In the genomic region with DNA sequence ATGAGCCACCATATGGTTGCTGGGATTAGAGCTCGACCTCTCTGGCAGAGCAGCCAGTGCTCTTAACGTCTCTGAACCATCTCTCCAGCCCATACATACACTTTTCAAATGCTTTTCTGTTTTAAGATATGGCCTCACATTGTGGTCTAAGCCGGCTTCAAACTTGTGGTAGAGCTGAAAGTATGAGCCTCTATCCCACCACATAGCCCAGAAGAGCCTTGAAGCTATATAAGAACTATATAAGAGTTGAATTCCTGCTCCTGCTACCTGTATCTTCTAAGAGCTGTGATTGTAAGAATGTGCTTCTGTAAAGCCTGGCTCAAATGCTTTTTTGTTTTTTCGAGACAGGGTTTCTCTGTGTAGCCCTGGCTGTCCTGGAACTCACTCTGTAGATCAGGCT, we compare ENCODE assay signal across 20 mouse cellular contexts.
"Had no signal": no experiment of that assay in that cellular context is flagged by ENCODE, and none has a peak within 500 bp of the region (broad histone marks: within the 10 kb centered on the region; RNA-seq: fewer than 3 reads in every experiment).

No protein-coding gene starts in this region.

- H3K9me3 ChIP-seq: limb, embryonic 10.5 days; liver, embryonic 12.5 days; liver, embryonic 15.5 days; lung, embryonic 15.5 days; megakaryocyte, embryonic 14.5 days; midbrain, embryonic 15.5 days; neural tube, embryonic 12.5 days; neural tube, embryonic 15.5 days had no signal

- H3K27me3 ChIP-seq: limb, embryonic 13.5 days; liver, embryonic 12.5 days; liver, embryonic 15.5 days; lung, embryonic 15.5 days; megakaryocyte, embryonic 14.5 days; midbrain, embryonic 12.5 days; midbrain, embryonic 15.5 days; neural tube, embryonic 12.5 days; neural tube, embryonic 15.5 days had no signal

- H3K9ac ChIP-seq: limb, embryonic 13.5 days; liver, embryonic 12.5 days; liver, embryonic 15.5 days; lung, embryonic 15.5 days; midbrain, embryonic 12.5 days; midbrain, embryonic 15.5 days; neural tube, embryonic 12.5 days; neural tube, embryonic 15.5 days had no signal

- H3K4me3 ChIP-seq: layer of hippocampus, adult 2 months; limb, embryonic 10.5 days; limb, embryonic 13.5 days; liver, embryonic 12.5 days; liver, embryonic 15.5 days; lung, embryonic 15.5 days; megakaryocyte, embryonic 14.5 days; midbrain, embryonic 12.5 days; midbrain, embryonic 15.5 days; neural tube, embryonic 12.5 days; neural tube, embryonic 15.5 days had no signal

- H3K4me2 ChIP-seq: limb, embryonic 13.5 days; liver, embryonic 12.5 days; liver, embryonic 15.5 days; lung, embryonic 15.5 days; midbrain, embryonic 12.5 days; midbrain, embryonic 15.5 days; neural tube, embryonic 12.5 days; neural tube, embryonic 15.5 days had no signal

- H3K4me1 ChIP-seq: limb, embryonic 10.5 days; limb, embryonic 13.5 days; liver, embryonic 12.5 days; liver, embryonic 15.5 days; lung, embryonic 15.5 days; megakaryocyte, embryonic 14.5 days; midbrain, embryonic 12.5 days; midbrain, embryonic 15.5 days; neural tube, embryonic 12.5 days; neural tube, embryonic 15.5 days had no signal

- H3K27ac ChIP-seq: kidney, postnatal 0 days; layer of hippocampus, adult 2 months; limb, embryonic 10.5 days; limb, embryonic 13.5 days; liver, embryonic 12.5 days; liver, embryonic 15.5 days; lung, embryonic 15.5 days; midbrain, embryonic 12.5 days; midbrain, embryonic 15.5 days; neural tube, embryonic 12.5 days; neural tube, embryonic 15.5 days had no signal

- DNase-seq: kidney, postnatal 25 days; layer of hippocampus, adult 9-11 months; liver; lung, adult 18-20 months; lung, postnatal 10 days; lung, postnatal 36 days; thymus, adult 18-20 months; thymus, postnatal 36 days had no signal

- H3K36me3 ChIP-seq: limb, embryonic 10.5 days; limb, embryonic 13.5 days; liver, embryonic 12.5 days; lung, embryonic 15.5 days; midbrain, embryonic 12.5 days; midbrain, embryonic 15.5 days; neural tube, embryonic 12.5 days; neural tube, embryonic 15.5 days had no signal

- ATAC-seq: liver, embryonic 12.5 days; midbrain, embryonic 15.5 days had no signal
